Mouse (Mus musculus) heart, adult 8-10 months (tissue): ENCODE measurements around the gene Nnmt. TPM values are rescaled to one million over a fixed set of nuclear protein-coding genes. Genes with fewer than 3 reads are reported as not detected.

Experiments used
- DNase-seq: peaks from one replicate; pipeline ENCODE4 v3.0.0; 2022; ENCODE audit warnings: low spot score
- total RNA-seq, 4 experiments: library from RNA; stranded (reverse); gene quantifications; 2 replicates each; pipeline ENCODE4 v1.2.4; 2022

Gene Nnmt
- total RNA-seq, 4 experiments from 2014 or later, result 3.2 to 5.2 (median 4.3) TPM

GRCm38 (mm10) chr9:48635576-48636350, 30.8 kb upstream of the Nnmt start:
- no peak for DNase-seq

DNA sequence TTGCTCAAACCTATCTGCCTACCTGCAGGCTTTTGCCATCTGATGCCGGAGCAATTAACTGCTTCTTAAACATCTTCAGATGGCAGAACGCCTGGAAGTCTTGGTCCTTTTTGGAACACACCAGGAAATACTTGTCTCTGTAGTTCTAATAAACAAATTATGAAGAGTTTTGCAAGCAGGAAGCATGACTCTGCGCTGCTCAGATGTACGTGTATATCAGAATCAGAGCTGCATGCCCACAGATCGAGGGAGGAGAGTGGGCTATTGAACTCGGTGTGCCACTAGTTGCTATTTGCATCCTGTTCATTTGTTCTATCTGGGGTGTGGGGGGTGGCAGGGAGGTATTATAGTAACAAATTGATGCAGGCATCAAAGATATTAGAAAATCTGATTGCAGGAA, 28.2 kb upstream of the Nnmt start:
- DNase-seq, result no peak

GRCm38 (mm10) chr9:48619268-48619667, 14.3 kb upstream of the Nnmt start:
- no peak for DNase-seq

GRCm38 (mm10) chr9:48618589-48618988, 13.6 kb upstream of the Nnmt start:
- peak; percentile 79 for DNase-seq

DNA sequence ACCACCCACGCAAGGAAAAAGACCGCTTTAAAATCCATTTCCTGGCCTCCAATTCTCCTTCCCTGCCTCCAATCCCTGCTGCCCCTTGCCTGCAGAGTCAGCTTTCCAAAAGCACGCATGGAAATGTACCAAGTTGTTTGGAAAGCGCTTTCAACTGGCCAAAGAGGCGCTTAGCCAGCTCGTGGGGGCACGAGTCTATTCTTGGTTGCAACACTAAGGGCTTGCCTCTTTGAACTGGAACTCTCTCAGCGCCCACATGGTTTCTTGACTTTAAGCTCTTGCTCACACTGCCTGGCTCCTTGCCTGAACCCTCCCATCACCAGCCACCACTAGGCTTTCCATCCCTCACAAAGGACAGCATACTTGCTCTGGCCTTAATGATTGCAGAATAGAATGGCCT, 13.2 kb upstream of the Nnmt start:
- DNase-seq, result peak; percentile 78

GRCm38 (mm10) chr9:48617511-48618010, 12.6 kb upstream of the Nnmt start:
- no peak for DNase-seq

DNA sequence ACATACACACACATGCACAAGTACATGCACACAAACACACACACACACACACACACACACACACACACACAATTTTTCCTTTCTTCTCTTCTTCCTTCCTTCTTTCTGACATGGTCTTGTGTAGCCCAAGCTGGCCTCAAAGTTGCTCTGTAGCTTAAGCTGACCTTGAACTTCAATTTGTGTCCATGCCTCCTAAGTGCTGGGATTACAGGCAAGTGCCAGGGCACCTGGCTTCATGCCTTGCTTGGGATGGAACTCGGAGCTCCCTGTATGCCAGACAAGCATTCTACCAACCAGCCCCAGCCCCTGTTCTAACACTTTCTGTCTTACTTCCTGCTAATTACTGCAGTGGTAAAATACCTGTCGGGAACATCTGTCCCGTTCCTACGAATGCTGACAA, 8.3 kb upstream of the Nnmt start:
- DNase-seq, result no peak

DNA sequence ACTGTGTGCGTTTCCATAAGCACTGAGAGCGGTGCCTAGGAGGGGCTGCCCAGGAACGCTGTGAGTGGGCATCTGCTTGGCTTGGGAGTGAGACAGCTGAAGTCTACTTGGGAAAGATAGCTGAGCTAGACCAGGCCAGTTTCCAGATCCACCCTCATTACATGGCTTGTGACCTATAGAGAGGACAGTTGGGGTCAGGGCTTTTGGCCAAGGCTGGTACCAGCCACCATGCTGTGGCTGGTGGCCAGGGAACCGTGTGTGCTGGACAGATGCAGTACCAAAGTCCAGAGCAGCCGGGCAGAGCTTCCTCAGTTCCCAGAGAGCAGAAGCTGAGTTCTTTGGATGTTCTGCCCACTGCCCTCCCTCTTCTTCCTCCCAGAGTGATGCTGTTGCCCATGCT, 7.6 kb upstream of the Nnmt start:
- no peak for DNase-seq

- DNase-seq, result no peak
Observed at GRCm38 (mm10) chr9:48611032-48611431, 6.1 kb upstream of the Nnmt start.

DNA sequence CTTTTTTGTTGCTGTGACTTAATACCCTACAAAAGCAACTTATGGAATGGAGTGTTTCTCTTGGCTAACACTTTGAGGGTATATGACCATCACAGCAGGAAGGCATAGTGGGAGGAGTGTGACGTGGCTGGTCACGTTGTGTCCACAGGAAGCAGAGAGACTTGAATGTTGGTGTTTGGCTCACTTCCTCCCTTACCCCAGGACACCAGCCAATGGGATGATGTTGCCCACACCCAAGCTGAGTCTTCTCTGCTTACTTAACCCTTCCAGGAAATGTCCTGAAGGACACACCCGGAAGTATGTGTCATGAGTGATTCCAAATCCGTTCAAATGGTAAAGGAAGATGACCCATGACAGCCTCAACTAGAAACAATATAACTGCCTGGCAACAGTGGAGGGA, 4.8 kb upstream of the Nnmt start:
- no peak for DNase-seq

GRCm38 (mm10) chr9:48607417-48607816, 2.5 kb upstream of the Nnmt start:
- no peak for DNase-seq

DNA sequence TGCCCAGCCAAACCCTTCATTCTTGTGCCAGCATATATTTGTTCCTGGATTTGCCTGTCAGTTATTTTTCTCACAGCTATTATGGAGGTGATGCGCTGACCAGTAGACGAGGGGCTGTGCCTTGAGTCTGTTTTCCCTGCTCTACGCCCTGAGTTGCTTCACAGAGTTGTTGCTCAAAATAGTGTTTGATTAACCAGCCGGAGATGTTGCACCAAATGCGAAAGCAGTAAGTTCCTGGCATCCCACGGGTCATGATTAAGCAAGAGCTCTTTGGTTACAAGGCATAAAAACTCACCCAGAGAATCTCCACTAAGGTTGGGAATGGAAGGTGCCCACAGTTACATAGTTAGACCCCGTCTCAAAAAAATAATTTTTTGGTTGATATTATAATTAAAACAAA, 1.2 kb upstream of the Nnmt start:
- no peak for DNase-seq

GRCm38 (mm10) chr9:48605697-48606096, 744 bp upstream of the Nnmt start:
- DNase-seq, result no peak

DNA sequence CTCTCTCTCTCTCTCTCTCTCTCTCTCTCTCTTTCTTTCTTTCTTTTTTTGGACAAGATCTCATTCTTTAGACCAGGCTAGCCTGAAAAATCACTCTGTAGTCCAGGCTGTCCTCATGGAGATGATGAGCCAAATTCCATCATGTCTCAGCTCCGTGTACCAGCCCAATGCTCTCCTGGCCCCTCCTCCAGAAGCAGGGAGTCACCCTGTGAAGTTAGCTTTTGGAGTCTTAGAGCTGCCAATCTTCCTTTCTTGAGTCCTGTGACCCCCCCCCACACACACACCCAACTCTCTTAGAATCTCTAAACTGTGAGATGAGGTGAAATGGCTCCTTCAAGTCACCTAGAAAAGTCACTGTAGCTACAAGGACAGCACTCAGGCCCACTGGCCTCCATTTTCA, 727 bp downstream of the Nnmt start:
- DNase-seq, result no peak

DNA sequence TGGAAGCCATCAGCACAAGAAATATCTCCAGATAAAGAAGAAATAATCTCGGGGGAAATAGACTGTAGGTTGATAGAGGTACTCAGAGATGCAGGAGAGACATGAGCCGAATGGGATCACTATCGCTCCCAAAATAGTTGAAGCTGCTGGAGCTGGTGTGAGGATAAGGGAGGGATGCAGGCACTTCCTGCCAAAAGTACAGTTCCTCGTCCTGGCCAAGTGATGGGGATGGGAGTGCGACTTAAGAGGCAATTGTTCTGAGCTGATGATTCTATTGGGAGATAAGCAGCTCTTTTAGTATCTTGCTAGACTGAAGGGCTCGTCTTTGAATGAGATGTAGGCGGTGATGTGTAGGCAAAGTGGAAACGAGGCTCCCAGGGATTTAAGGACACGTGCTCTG, 4.1 kb downstream of the Nnmt start:
- DNase-seq, result no peak

DNA sequence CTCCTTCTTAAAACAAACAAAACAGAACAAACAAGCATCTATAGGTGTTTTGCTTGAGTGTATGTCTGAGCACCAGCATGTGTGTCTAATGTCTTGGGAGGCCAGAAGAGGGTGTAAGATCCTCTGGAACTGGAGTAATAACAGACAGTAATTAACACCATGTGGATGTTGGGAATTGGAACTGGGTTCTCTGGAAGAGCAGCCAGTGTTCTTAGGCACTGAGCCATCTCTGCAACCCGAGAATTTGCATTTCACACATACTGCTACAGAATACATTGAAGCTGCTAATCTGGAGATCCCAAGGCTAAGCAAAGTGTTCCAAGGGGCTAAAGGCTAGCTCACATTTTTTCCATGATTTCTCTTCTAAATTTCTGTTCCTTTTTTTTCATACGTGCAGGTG, 4.9 kb downstream of the Nnmt start:
- no peak for DNase-seq

GRCm38 (mm10) chr9:48597494-48597893, 7.5 kb downstream of the Nnmt start:
- no peak for DNase-seq

DNA sequence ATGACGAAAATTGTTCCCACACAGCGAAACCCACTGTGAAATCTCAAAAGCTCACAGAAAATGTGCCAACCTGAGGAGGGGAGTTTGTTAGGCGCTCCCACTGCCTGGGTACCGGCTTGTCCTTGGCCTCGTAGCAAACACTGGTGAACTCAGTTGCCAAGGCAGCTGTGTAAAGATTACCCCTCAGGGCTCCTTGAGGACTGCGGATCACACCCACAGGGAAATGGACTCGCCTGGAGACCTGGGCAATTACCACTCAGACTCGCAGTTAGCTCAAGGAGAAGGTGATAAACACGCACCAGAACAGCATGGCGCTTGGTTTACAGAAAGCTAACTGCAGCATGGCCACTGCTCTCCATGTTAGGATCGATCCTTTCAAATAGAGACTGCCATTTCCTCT, 8.0 kb downstream of the Nnmt start:
- DNase-seq, result no peak

DNA sequence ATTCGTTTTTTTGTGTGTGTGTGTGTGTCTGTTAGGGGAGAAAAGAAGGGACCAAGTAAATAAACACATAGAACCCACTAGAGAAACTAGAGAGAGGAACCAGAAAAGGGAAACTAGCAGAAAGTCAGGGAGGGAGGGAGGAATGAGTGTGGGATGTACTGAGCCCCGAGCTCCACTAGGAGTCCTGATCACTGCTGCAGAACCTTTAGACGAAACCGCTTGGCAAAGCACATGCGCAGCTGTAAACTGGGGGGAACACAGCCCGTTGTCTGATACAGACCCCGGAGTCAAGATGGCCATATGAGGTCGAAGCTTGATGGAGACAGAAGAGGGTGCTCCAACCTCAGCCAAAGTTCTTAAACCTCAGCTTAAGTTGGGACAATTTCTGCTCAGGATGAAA, 11.0 kb downstream of the Nnmt start:
- no peak for DNase-seq

DNA sequence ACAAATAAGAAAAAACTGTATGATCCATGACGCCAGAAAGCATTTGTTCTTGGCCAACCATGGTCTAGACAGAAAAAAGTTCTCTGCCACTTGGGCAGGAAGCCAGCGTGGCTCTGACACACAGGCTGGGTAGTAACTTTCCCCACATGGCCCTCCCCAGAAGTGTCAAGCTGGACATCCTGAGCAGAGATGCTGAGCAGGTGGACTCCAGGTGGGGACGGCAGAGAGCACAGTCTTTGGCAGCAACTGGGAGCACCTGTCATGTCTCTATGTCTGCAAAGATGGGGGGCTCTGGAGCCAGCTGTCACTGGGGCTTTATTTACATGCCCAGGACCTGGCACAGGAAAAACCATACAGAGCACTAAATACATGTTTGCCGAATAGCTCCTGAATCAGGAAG, 14.3 kb downstream of the Nnmt start:
- no peak for DNase-seq

- DNase-seq, result peak; percentile 35
Observed at GRCm38 (mm10) chr9:48586332-48586731, 18.6 kb downstream of the Nnmt start.

GRCm38 (mm10) chr9:48580808-48581207, 24.1 kb downstream of the Nnmt start:
- no peak for DNase-seq

GRCm38 (mm10) chr9:48562388-48562787, 42.6 kb downstream of the Nnmt start:
- no peak for DNase-seq
